Mouse (Mus musculus): Measurements from ENCODE around the gene Mical3. TPM values are rescaled to one million over a fixed set of nuclear protein-coding genes. Genes with fewer than 3 reads are reported as not detected.
A peak's percentile ranks its signal among the peaks of the same experiment; 100 is the strongest.

Mical3 gene
- polyA plus RNA-seq, 1 experiment from 2014 or later, result 18.0 TPM

GRCm38 (mm10) chr6:121143439-121143838 lies 12.6 kb upstream of the Mical3 start:
- Histone ChIP-seq H3K36me3 (ENCODE audit: control insufficient read depth, insufficient read depth, low read length) (no peaks in the 10 kb centered on the region), H3K27ac (ENCODE audit: low read depth, low read length) (no peak overlapping the region), H3K27me3 (ENCODE audit: control insufficient read depth, insufficient read depth, low read length) (no peaks in the 10 kb centered on the region; the same call in 1 of the 2 replicates), H3K9ac (ENCODE audit: low read length) (no peak overlapping the region), H3K4me2 (ENCODE audit: low read depth, low read length, severe bottlenecking) (no peak overlapping the region), H3K9me3 (ENCODE audit: control insufficient read depth, low read length) (no peaks in the 10 kb centered on the region), H3K4me1 (replicated peaks; ENCODE audit: control insufficient read depth, insufficient read depth, low read length) (peaks cover 5% of the 10 kb centered on the region; the same call in 1 of the 2 replicates), H3K4me3 (ENCODE audit: low read depth, low read length) (no peak overlapping the region)
- ATAC-seq (replicated peaks; ENCODE audit: low FRiP score) (no peak), DNase-seq (ENCODE audit: low spot score) (no peak)
- WGBS, result 93% methylated on average over 8 of the region's 8 CpGs

GRCm38 (mm10) chr6:121142298-121142697 lies 11.5 kb upstream of the Mical3 start:
- Histone ChIP-seq H3K9ac (ENCODE audit: low read length) (no peak overlapping the region), H3K4me1 (replicated peaks; ENCODE audit: control insufficient read depth, insufficient read depth, low read length) (peaks cover 5% of the 10 kb centered on the region; the same call in 1 of the 2 replicates), H3K9me3 (ENCODE audit: control insufficient read depth, low read length) (no peaks in the 10 kb centered on the region), H3K27me3 (ENCODE audit: control insufficient read depth, insufficient read depth, low read length) (no peaks in the 10 kb centered on the region; the same call in 1 of the 2 replicates), H3K4me3 (ENCODE audit: low read depth, low read length) (no peak overlapping the region), H3K36me3 (ENCODE audit: control insufficient read depth, insufficient read depth, low read length) (no peaks in the 10 kb centered on the region), H3K27ac (ENCODE audit: low read depth, low read length) (no peak overlapping the region), H3K4me2 (ENCODE audit: low read depth, low read length, severe bottlenecking) (no peak overlapping the region)
- ATAC-seq (replicated peaks; ENCODE audit: low FRiP score), result no peak
- no peak for DNase-seq (ENCODE audit: low spot score)
- 88% methylated on average over 7 of the region's 7 CpGs for WGBS

- DNase-seq (ENCODE audit: low spot score) (no peak), ATAC-seq (replicated peaks; ENCODE audit: low FRiP score) (no peak)
- H3K4me1 ChIP-seq (replicated peaks; ENCODE audit: control insufficient read depth, insufficient read depth, low read length), result no peaks in the 10 kb centered on the region
- H3K4me2 ChIP-seq (ENCODE audit: low read depth, low read length, severe bottlenecking), result no peak overlapping the region
- WGBS, result 88% methylated on average over 1 of the region's 1 CpGs
- H3K27ac ChIP-seq (ENCODE audit: low read depth, low read length), result no peak overlapping the region
- no peaks in the 10 kb centered on the region for H3K36me3 ChIP-seq (ENCODE audit: control insufficient read depth, insufficient read depth, low read length)
- H3K27me3 ChIP-seq (ENCODE audit: control insufficient read depth, insufficient read depth, low read length), result no peaks in the 10 kb centered on the region; the same call in 1 of the 2 replicates
- no peak overlapping the region for H3K4me3 ChIP-seq (ENCODE audit: low read depth, low read length)
- no peaks in the 10 kb centered on the region for H3K9me3 ChIP-seq (ENCODE audit: control insufficient read depth, low read length)
- H3K9ac ChIP-seq (ENCODE audit: low read length), result no peak overlapping the region
These were observed 8.5 kb upstream of the Mical3 start for GRCm38 (mm10) chr6:121139271-121139670.

- Histone ChIP-seq H3K9me3 (ENCODE audit: control insufficient read depth, low read length) (no peaks in the 10 kb centered on the region), H3K4me3 (ENCODE audit: low read depth, low read length) (no peak overlapping the region), H3K27ac (ENCODE audit: low read depth, low read length) (no peak overlapping the region), H3K9ac (ENCODE audit: low read length) (no peak overlapping the region), H3K36me3 (ENCODE audit: control insufficient read depth, insufficient read depth, low read length) (no peaks in the 10 kb centered on the region), H3K4me2 (ENCODE audit: low read depth, low read length, severe bottlenecking) (no peak overlapping the region), H3K4me1 (replicated peaks; ENCODE audit: control insufficient read depth, insufficient read depth, low read length) (no peaks in the 10 kb centered on the region), H3K27me3 (ENCODE audit: control insufficient read depth, insufficient read depth, low read length) (no peaks in the 10 kb centered on the region)
- WGBS, result 88% methylated on average over 12 of the region's 12 CpGs
- DNase-seq (ENCODE audit: low spot score) (no peak), ATAC-seq (replicated peaks; ENCODE audit: low FRiP score) (no peak)
These were observed 7.7 kb upstream of the Mical3 start for GRCm38 (mm10) chr6:121138338-121139040.

GRCm38 (mm10) chr6:121137222-121137621 lies 6.4 kb upstream of the Mical3 start:
- no peaks in the 10 kb centered on the region for H3K4me1 ChIP-seq (replicated peaks; ENCODE audit: control insufficient read depth, insufficient read depth, low read length)
- H3K27ac ChIP-seq (ENCODE audit: low read depth, low read length), result no peak overlapping the region
- H3K36me3 ChIP-seq (ENCODE audit: control insufficient read depth, insufficient read depth, low read length), result no peaks in the 10 kb centered on the region
- ATAC-seq (replicated peaks; ENCODE audit: low FRiP score) (no peak), DNase-seq (ENCODE audit: low spot score) (no peak)
- no peak overlapping the region for H3K9ac ChIP-seq (ENCODE audit: low read length)
- H3K4me2 ChIP-seq (ENCODE audit: low read depth, low read length, severe bottlenecking), result no peak overlapping the region
- 63% methylated on average over 6 of the region's 6 CpGs for WGBS
- no peak overlapping the region for H3K4me3 ChIP-seq (ENCODE audit: low read depth, low read length)
- H3K27me3 ChIP-seq (ENCODE audit: control insufficient read depth, insufficient read depth, low read length), result no peaks in the 10 kb centered on the region
- H3K9me3 ChIP-seq (ENCODE audit: control insufficient read depth, low read length), result no peaks in the 10 kb centered on the region

- Histone ChIP-seq H3K9me3 (ENCODE audit: control insufficient read depth, low read length) (no peaks in the 10 kb centered on the region), H3K36me3 (ENCODE audit: control insufficient read depth, insufficient read depth, low read length) (no peaks in the 10 kb centered on the region), H3K9ac (ENCODE audit: low read length) (no peak overlapping the region), H3K27ac (ENCODE audit: low read depth, low read length) (no peak overlapping the region), H3K4me3 (ENCODE audit: low read depth, low read length) (no peak overlapping the region), H3K4me1 (replicated peaks; ENCODE audit: control insufficient read depth, insufficient read depth, low read length) (peaks cover 3% of the 10 kb centered on the region), H3K27me3 (ENCODE audit: control insufficient read depth, insufficient read depth, low read length) (peaks cover 6% of the 10 kb centered on the region; the same call in 1 of the 2 replicates), H3K4me2 (ENCODE audit: low read depth, low read length, severe bottlenecking) (no peak overlapping the region)
- 61% methylated on average over 5 of the region's 5 CpGs for WGBS
- no peak for ATAC-seq (replicated peaks; ENCODE audit: low FRiP score)
- DNase-seq (ENCODE audit: low spot score), result no peak
These were observed 4.1 kb upstream of the Mical3 start for GRCm38 (mm10) chr6:121134884-121135283.

- H3K9ac ChIP-seq (ENCODE audit: low read length), result no peak overlapping the region
- H3K4me3 ChIP-seq (ENCODE audit: low read depth, low read length), result no peak overlapping the region
- 29% methylated on average over 3 of the region's 3 CpGs for WGBS
- H3K4me1 ChIP-seq (replicated peaks; ENCODE audit: control insufficient read depth, insufficient read depth, low read length), result peaks cover 6% of the 10 kb centered on the region
- DNase-seq (ENCODE audit: low spot score) (no peak), ATAC-seq (replicated peaks; ENCODE audit: low FRiP score) (no peak)
- H3K36me3 ChIP-seq (ENCODE audit: control insufficient read depth, insufficient read depth, low read length), result no peaks in the 10 kb centered on the region
- no peak overlapping the region for H3K27ac ChIP-seq (ENCODE audit: low read depth, low read length)
- peaks cover 6% of the 10 kb centered on the region; the same call in 1 of the 2 replicates for H3K27me3 ChIP-seq (ENCODE audit: control insufficient read depth, insufficient read depth, low read length)
- no peak overlapping the region for H3K4me2 ChIP-seq (ENCODE audit: low read depth, low read length, severe bottlenecking)
- H3K9me3 ChIP-seq (ENCODE audit: control insufficient read depth, low read length), result no peaks in the 10 kb centered on the region
These were observed 3.5 kb upstream of the Mical3 start for GRCm38 (mm10) chr6:121134249-121134648.

GRCm38 (mm10) chr6:121130039-121130705 lies 627 bp downstream of the Mical3 start:
- peak overlapping the region; percentile 35 for H3K4me3 ChIP-seq (ENCODE audit: low read depth, low read length)
- H3K36me3 ChIP-seq (ENCODE audit: control insufficient read depth, insufficient read depth, low read length), result no peaks in the 10 kb centered on the region
- H3K9me3 ChIP-seq (ENCODE audit: control insufficient read depth, low read length), result no peaks in the 10 kb centered on the region
- H3K4me2 ChIP-seq (ENCODE audit: low read depth, low read length, severe bottlenecking), result peak overlapping the region; percentile 63
- peak; percentile 94 for DNase-seq (ENCODE audit: low spot score)
- peaks cover 6% of the 10 kb centered on the region for H3K4me1 ChIP-seq (replicated peaks; ENCODE audit: control insufficient read depth, insufficient read depth, low read length)
- peaks cover 8% of the 10 kb centered on the region; the same call in 1 of the 2 replicates for H3K27me3 ChIP-seq (ENCODE audit: control insufficient read depth, insufficient read depth, low read length)
- WGBS, result under 1% methylated on average over 32 of the region's 32 CpGs
- no peak overlapping the region for H3K27ac ChIP-seq (ENCODE audit: low read depth, low read length)
- ATAC-seq (replicated peaks; ENCODE audit: low FRiP score), result peak; percentile 91
- H3K9ac ChIP-seq (ENCODE audit: low read length), result peak overlapping the region; percentile 52

Data from forebrain, embryonic 11.5 days (tissue).